Mouse (Mus musculus): ENCODE measurements around the gene Nos1.
"Not testable (repeated sequence)": the region's sequence is repeated elsewhere in the genome, so short reads cannot be mapped to it uniquely, and the experiment has no call there.

Gene Nos1

GRCm38 (mm10) chr5:117840203-117840602, 59.4 kb downstream of the Nos1 start:
- DNase-seq, result no peak

GRCm38 (mm10) chr5:117840988-117841387, 60.2 kb downstream of the Nos1 start:
- DNase-seq, result no peak

- DNase-seq, result no peak
These were observed 61.0 kb downstream of the Nos1 start for GRCm38 (mm10) chr5:117841651-117842347.

- DNase-seq, result no peak
These were observed 61.9 kb downstream of the Nos1 start for GRCm38 (mm10) chr5:117842699-117843098.

- DNase-seq, result no peak
These were observed 63.8 kb downstream of the Nos1 start for GRCm38 (mm10) chr5:117844611-117845010.

- no peak for DNase-seq
These were observed 69.6 kb downstream of the Nos1 start for GRCm38 (mm10) chr5:117850474-117850873.

GRCm38 (mm10) chr5:117853741-117854140, 72.9 kb downstream of the Nos1 start:
- no peak for DNase-seq

- no peak for DNase-seq
These were observed 83.9 kb downstream of the Nos1 start for GRCm38 (mm10) chr5:117864588-117865300.

- DNase-seq, result no peak
These were observed 85.0 kb downstream of the Nos1 start for GRCm38 (mm10) chr5:117865876-117866275.

- DNase-seq, result no peak
These were observed 90.8 kb downstream of the Nos1 start for GRCm38 (mm10) chr5:117871614-117872013.

GRCm38 (mm10) chr5:117873807-117874206, 93.0 kb downstream of the Nos1 start:
- DNase-seq, result no peak

GRCm38 (mm10) chr5:117874236-117874635, 93.4 kb downstream of the Nos1 start:
- no peak for DNase-seq

- DNase-seq, result no peak
These were observed 98.3 kb downstream of the Nos1 start for GRCm38 (mm10) chr5:117879136-117879535.

- DNase-seq, result no peak
These were observed 100.2 kb downstream of the Nos1 start for GRCm38 (mm10) chr5:117880916-117881555.

GRCm38 (mm10) chr5:117882411-117882810, 101.6 kb downstream of the Nos1 start:
- DNase-seq, result not testable (repeated sequence)

GRCm38 (mm10) chr5:117884991-117885390, 104.2 kb downstream of the Nos1 start:
- no peak for DNase-seq

- DNase-seq, result no peak
These were observed 107.3 kb downstream of the Nos1 start for GRCm38 (mm10) chr5:117888126-117888525.

- no peak for DNase-seq
These were observed 108.1 kb downstream of the Nos1 start for GRCm38 (mm10) chr5:117888946-117889345.

GRCm38 (mm10) chr5:117889571-117889970, 108.7 kb downstream of the Nos1 start:
- DNase-seq, result no peak

GRCm38 (mm10) chr5:117890871-117891270, 110.0 kb downstream of the Nos1 start:
- no peak for DNase-seq

- no peak for DNase-seq
These were observed 110.7 kb downstream of the Nos1 start for GRCm38 (mm10) chr5:117891545-117891944.

- DNase-seq, result no peak
These were observed 113.2 kb downstream of the Nos1 start for GRCm38 (mm10) chr5:117894050-117894449.

- DNase-seq, result no peak
These were observed 117.4 kb downstream of the Nos1 start for GRCm38 (mm10) chr5:117898055-117898806.

All from thymus, postnatal 25 days (tissue).